Mouse (Mus musculus) CD8-positive naive resting alpha-beta T cell, adult 2 months (primary cell): ENCODE data around the gene Gtf3c1.
A peak's percentile ranks its signal among the peaks of the same experiment; 100 is the strongest.

Source experiments
- DNase-seq, 2 experiments: peaks; one replicate each; pipeline ENCODE4 v3.0.0; 2022; ENCODE audit warnings: low read depth in 2 of 2, low spot score in 2 of 2

The Gtf3c1 gene

GRCm38 (mm10) chr7:125707593-125708022 lies at the start of gene Gtf3c1, which contains the start of gene D430042O09Rik:
Gtf3c1 (minus strand) TSS chr7:125707780.
D430042O09Rik (plus strand) TSS chr7:125707888.
- DNase-seq: peak; percentile 98 to 100

GRCm38 (mm10) chr7:125756806-125757205 lies 49.2 kb upstream of the Gtf3c1 start:
- no peak for DNase-seq

- no peak for DNase-seq
These were observed 45.7 kb upstream of the Gtf3c1 start for GRCm38 (mm10) chr7:125753326-125753715.

GRCm38 (mm10) chr7:125752699-125753325 lies 45.2 kb upstream of the Gtf3c1 start:
- DNase-seq: no peak

- DNase-seq: no peak
These were observed 40.6 kb upstream of the Gtf3c1 start for GRCm38 (mm10) chr7:125748186-125748585.

- DNase-seq: no peak
These were observed 39.7 kb upstream of the Gtf3c1 start for GRCm38 (mm10) chr7:125747316-125747690.

DNA sequence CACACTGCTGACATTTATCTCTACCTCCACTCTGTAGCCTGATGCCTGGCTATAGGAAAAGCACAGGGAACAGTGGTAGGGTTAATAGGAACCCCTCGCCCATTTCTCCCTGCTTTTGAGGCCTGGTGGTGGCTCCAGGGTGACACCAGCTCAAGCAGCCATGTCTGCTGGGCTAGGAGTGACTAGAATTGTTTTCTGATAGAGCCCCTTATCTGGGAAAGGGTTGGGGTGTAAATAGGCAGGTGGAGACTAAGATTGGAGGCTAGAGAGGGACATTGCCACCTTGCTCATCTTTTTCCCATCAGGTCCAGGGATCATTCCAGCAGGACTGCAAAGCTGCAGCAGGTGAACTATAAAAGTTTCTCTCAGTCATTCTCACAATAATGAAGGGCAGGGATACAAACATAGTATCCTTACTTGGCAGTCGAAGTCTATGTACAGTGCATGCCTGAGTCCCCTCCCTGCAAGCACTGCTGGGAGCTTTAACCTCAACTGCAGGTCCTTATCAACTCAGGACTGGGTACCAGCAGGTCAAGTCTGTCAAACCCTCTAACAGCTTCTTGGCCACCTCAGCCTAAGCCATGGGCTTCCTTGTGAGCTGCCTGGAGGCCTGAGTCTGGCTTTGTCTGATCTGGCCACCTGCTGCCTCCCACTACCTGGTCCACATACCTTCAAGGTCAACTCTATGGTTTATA lies 39.2 kb upstream of the Gtf3c1 start:
- no peak for DNase-seq

GRCm38 (mm10) chr7:125744774-125745173 lies 37.2 kb upstream of the Gtf3c1 start:
- no peak for DNase-seq

- no peak for DNase-seq
These were observed 33.7 kb upstream of the Gtf3c1 start for GRCm38 (mm10) chr7:125741271-125741703.

DNA sequence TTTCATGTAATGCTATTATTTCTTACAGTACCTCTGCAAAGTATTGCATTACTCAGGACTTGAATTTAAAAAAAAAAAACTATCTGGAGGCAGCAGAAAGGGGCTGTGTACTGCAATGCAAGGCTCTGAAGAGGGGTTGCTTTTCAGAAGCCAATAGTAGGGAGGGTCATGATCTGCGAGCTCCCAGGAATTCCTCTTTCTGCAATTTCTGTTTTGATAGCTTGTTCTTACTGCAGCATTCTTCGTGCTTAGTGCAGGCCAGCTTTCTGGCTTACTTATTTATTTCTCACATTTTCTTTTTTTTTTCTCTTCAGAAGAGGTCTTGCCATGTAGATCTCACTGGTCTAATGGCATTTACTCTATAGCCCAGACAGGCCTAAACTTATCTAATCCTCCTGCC lies 32.9 kb upstream of the Gtf3c1 start:
- DNase-seq: no peak

GRCm38 (mm10) chr7:125736366-125737015 lies 28.9 kb upstream of the Gtf3c1 start:
- no peak for DNase-seq

- DNase-seq: no peak
These were observed 26.2 kb upstream of the Gtf3c1 start for GRCm38 (mm10) chr7:125733791-125734190.

DNA sequence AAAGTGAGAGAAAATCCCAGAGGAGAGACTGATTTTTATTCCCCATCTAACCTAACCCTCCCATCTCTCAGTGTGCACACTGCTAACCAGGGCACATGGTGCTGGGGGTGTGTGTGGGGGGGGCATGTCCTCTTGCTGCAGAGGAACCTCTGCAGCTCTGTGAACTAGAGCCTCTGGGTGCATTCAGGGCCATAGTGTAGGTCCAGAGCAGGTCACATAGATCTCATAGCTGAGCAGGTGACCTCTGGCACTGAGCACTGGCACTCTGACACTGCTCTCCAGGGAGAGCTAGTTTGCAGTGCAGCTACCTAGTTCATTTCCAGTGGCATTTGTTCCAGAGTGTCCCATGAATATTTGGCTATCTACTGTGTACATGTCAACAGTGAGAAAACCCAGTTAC lies 24.1 kb upstream of the Gtf3c1 start:
- no peak for DNase-seq

DNA sequence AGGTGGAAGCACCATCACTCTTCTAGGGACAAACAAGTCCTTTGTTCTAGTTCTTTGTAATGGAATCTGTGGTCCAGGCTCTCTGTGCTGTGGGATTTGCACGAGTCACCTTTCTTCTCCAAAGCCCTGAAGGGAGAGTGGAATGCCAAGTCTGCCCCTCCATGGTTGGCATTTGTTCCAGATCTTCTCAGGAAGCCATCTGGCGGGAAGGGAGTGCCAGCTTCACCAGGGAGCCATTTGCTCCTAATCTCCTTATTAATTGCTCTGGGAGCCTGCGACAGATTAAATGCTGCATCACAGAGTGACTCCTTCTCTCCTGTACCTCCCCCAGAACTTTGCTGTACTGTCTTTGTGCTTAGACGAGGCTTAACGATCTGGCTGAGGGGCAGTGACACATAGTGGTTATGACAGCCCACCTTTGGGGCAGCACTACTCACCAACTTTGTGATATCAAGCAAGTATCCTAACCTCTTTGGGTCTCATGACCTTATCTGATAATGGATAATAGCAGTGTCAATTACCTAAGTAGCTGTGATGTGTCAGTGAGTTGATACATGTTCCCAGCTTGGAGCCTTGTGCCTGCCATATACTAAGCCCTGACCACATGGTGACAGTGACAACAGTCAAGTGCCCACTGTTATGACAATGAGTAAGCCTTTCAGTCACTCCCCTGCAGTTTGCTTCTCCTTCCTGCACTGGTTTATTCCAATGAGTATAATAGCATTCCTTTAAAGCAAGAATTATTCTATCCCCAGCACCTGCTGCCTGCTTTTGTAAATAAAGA lies 15.8 kb upstream of the Gtf3c1 start:
- DNase-seq: no peak

DNA sequence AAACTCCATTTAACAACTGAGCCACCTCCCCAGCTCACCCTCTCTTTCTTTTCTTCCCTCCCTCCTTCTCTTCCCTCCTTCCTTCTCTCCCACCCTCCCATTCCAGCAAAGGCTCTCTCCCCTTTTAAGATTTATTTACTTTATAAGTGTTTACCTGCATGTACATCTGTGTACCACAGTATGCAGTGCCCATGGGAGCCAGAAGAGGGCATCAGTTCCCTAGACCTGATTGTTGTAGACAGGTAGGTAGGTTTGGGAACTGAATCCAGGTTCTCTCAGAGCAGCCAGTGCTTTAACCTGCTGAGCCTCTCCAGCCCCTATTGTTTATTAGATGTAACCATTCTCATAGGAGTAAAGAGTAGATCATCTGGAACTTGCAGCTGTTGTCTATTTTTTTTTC lies 14.5 kb upstream of the Gtf3c1 start:
- DNase-seq: no peak

- no peak for DNase-seq
These were observed 13.5 kb upstream of the Gtf3c1 start for GRCm38 (mm10) chr7:125721033-125721432.

DNA sequence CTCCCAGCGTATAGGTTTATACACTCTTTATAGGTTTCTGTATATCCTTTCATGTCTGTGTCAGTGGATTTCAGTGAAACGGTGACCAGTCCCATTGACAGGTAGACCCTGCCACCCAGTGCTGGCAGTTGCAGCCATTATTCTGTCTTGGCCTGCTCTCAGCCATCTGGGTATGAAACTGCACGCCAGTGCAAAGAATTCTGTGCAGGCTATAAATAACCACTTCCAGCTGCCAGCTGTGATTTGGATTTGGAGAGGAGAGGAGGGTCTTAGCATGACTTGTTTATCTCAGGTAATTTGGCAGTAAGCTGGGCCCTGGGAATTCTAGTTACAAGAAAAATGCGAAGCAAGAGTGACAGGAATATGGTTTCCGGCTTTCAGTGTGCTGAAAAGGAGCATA lies 12.8 kb upstream of the Gtf3c1 start:
- no peak for DNase-seq

GRCm38 (mm10) chr7:125717612-125718011 lies 10.0 kb upstream of the Gtf3c1 start:
- DNase-seq: no peak

DNA sequence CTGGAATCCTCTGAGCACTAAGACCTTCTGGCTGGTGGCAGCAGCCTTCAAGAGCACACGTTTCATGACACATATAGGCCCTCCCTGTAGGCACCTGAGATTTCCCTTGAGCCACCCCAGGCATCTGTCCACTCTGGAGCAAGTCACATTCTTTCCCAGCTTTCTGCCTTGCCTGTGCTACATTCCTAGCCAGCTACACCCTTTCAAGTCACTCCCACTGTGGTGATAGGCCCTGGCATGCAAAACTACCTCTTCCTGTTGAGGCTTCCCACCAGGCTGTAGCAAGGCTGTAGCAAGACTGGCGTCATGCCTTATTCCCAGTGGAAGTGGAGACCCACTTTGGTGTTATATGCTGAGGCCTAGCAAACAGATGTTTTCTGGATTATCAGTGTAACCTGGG lies 9.1 kb upstream of the Gtf3c1 start:
- DNase-seq: no peak

DNA sequence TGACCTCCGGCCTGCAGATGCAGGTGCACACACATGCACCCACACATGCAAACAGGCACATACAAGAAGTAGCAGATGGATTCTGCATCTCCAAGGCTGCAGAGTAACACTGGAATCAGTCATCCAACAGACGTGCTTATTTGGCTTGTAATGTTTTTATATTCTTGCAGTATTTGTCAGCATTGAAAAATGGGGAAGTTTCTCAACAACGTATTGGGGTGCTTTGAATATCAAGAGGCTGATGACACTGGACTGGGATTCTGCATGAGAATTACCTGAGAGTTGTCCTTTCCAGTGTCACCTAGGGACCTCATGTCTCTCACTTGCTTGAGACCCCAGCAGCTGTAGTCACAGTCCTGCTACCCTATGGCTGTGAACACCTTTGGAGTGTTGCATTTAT lies 7.2 kb upstream of the Gtf3c1 start:
- no peak for DNase-seq

GRCm38 (mm10) chr7:125713542-125714055 lies 6.0 kb upstream of the Gtf3c1 start:
- peak in 1 of 2 experiments; percentile 4 for DNase-seq
